Mouse (Mus musculus): ENCODE measurements around the gene Slc27a5.

Gene Slc27a5

GRCm38 (mm10) chr7:12998053-12998452 is at the start of gene Slc27a5:
Slc27a5 (minus strand) TSS chr7:12998192.
- H3K4me3 ChIP-seq (replicated peaks; ENCODE audit: low read length), result no peak within 1 kb of the TSS
- no peaks in the 10 kb centered on the region for H3K9me3 ChIP-seq (ENCODE audit: low read length)
- TF ChIP-seq NANOG (IDR thresholded peaks at IDR 0.05; ENCODE audit: borderline replicate concordance, low read length) (no peak), CTCF (conservative IDR thresholded peaks at IDR 0.05; ENCODE audit: low read length) (no peak), POU5F1 (IDR thresholded peaks at IDR 0.05; ENCODE audit: borderline replicate concordance, low read length) (no peak)
- no peaks in the 10 kb centered on the region for H3K27me3 ChIP-seq (ENCODE audit: insufficient read depth, low read length)
- no peaks in the 10 kb centered on the region; the same call in 1 of the 2 replicates for H3K36me3 ChIP-seq (ENCODE audit: insufficient read depth, low read length)
- H3K4me1 ChIP-seq (replicated peaks; ENCODE audit: low read depth, low read length), result peaks cover 11% of the 10 kb centered on the region

GRCm38 (mm10) chr7:13046084-13046483 is 48.1 kb upstream of the Slc27a5 start:
- H3K9me3 ChIP-seq (ENCODE audit: low read length), result no peaks in the 10 kb centered on the region
- TF ChIP-seq CTCF (conservative IDR thresholded peaks at IDR 0.05; ENCODE audit: low read length) (peak; percentile 74), POU5F1 (IDR thresholded peaks at IDR 0.05; ENCODE audit: borderline replicate concordance, low read length) (no peak)
- H3K27me3 ChIP-seq (ENCODE audit: insufficient read depth, low read length), result peaks cover 28% of the 10 kb centered on the region
- H3K4me1 ChIP-seq (replicated peaks; ENCODE audit: low read depth, low read length), result peaks cover 34% of the 10 kb centered on the region
- H3K36me3 ChIP-seq (ENCODE audit: insufficient read depth, low read length), result peaks cover 6% of the 10 kb centered on the region; the same call in 1 of the 2 replicates
- no peak overlapping the region for H3K4me3 ChIP-seq (replicated peaks; ENCODE audit: low read length)

DNA sequence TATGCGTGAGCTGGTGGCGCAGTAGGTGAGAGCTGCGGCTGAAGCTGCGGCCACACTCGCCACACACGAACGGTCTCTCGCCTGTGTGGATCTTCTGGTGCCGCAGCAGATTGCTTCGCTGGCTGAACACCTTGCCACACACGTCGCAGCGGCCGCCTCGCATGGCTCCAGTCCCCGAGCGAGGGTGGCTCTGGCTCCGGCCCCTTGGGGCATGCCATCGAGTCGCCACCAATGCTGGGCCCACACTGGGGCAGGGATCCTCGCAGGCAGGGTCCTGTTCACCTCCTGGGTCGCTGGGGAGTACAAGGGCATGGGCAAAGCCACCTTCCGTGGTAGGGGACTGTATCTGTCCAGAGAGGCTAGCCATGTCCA is 46.2 kb upstream of the Slc27a5 start:
- TF ChIP-seq NANOG (IDR thresholded peaks at IDR 0.05; ENCODE audit: borderline replicate concordance, low read length), result no peak
- TF ChIP-seq CTCF (conservative IDR thresholded peaks at IDR 0.05; ENCODE audit: low read length), result no peak
- no peak for TF ChIP-seq POU5F1 (IDR thresholded peaks at IDR 0.05; ENCODE audit: borderline replicate concordance, low read length)
- Histone ChIP-seq H3K36me3 (ENCODE audit: insufficient read depth, low read length) (peaks cover 15% of the 10 kb centered on the region), H3K4me1 (replicated peaks; ENCODE audit: low read depth, low read length) (peaks cover 52% of the 10 kb centered on the region), H3K9me3 (ENCODE audit: low read length) (no peaks in the 10 kb centered on the region), H3K4me3 (replicated peaks; ENCODE audit: low read length) (peak overlapping the region; percentile 83), H3K27me3 (ENCODE audit: insufficient read depth, low read length) (peaks cover 28% of the 10 kb centered on the region)

DNA sequence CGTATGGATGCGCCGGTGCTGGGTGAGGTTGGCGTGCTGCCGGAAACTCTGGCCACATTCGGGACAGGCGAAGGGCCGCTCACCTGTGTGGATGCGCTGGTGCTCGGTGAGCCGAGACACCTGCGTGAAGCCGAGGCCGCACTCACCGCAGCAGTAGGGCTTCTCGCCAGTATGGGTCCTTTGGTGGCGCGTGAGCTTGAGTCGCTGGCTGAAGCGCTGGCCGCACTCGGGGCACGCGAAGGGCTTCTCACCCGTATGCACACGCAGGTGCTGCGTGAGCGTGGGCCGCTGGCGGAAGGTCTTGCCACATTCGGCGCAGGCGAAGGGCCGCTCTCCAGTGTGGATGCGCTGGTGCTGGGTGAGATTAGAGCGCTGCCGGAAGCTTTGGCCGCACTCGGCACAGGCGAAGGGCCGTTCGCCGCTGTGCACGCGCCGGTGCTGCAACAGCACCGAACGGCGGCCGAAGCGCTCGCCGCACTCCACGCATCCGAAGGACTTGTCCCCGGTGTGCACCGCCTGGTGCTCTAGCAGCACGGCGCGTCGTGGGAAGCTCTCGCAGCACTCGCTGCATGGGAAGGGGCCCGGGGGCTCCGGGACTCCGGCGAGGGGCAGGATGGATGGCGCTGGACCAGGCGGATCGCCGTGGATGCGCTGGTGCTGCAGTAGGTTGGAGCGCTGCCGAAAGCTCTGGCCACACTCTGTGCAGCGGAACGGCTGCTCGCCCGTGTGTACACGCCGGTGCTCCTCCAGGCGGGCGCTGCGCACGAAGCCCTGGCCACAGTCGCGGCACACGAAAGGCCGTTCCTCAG is 45.7 kb upstream of the Slc27a5 start:
- H3K4me3 ChIP-seq (replicated peaks; ENCODE audit: low read length), result peak overlapping the region; percentile 83
- TF ChIP-seq CTCF (conservative IDR thresholded peaks at IDR 0.05; ENCODE audit: low read length), result no peak
- no peak for TF ChIP-seq NANOG (IDR thresholded peaks at IDR 0.05; ENCODE audit: borderline replicate concordance, low read length)
- H3K9me3 ChIP-seq (ENCODE audit: low read length), result no peaks in the 10 kb centered on the region
- peaks cover 58% of the 10 kb centered on the region for H3K4me1 ChIP-seq (replicated peaks; ENCODE audit: low read depth, low read length)
- H3K36me3 ChIP-seq (ENCODE audit: insufficient read depth, low read length), result peaks cover 15% of the 10 kb centered on the region
- peaks cover 28% of the 10 kb centered on the region for H3K27me3 ChIP-seq (ENCODE audit: insufficient read depth, low read length)

DNA sequence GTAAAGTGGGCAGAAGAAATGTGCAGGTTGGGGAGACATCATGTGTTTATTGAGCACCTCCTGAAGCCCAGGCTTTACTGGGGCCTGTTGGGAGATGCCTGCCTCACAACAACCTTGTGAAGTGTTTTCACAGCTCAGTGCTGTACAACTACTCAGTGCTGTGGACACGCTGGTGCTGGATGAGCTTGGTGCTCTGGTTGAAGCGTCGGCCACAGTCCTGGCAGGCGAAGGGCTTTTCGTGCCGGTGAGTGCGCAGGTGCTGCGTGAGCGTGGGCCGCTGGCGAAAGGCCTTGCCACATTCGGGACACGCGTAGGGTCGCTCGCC is 45.1 kb upstream of the Slc27a5 start:
- Histone ChIP-seq H3K4me1 (replicated peaks; ENCODE audit: low read depth, low read length) (peaks cover 59% of the 10 kb centered on the region), H3K27me3 (ENCODE audit: insufficient read depth, low read length) (peaks cover 28% of the 10 kb centered on the region), H3K36me3 (ENCODE audit: insufficient read depth, low read length) (peaks cover 15% of the 10 kb centered on the region), H3K4me3 (replicated peaks; ENCODE audit: low read length) (peak overlapping the region; percentile 83), H3K9me3 (ENCODE audit: low read length) (no peaks in the 10 kb centered on the region)
- TF ChIP-seq CTCF (conservative IDR thresholded peaks at IDR 0.05; ENCODE audit: low read length) (no peak), NANOG (IDR thresholded peaks at IDR 0.05; ENCODE audit: borderline replicate concordance, low read length) (no peak), POU5F1 (IDR thresholded peaks at IDR 0.05; ENCODE audit: borderline replicate concordance, low read length) (no peak)

- H3K4me3 ChIP-seq (replicated peaks; ENCODE audit: low read length), result no peak overlapping the region
- H3K9me3 ChIP-seq (ENCODE audit: low read length), result no peaks in the 10 kb centered on the region
- peaks cover 28% of the 10 kb centered on the region for H3K27me3 ChIP-seq (ENCODE audit: insufficient read depth, low read length)
- no peak for TF ChIP-seq NANOG (IDR thresholded peaks at IDR 0.05; ENCODE audit: borderline replicate concordance, low read length)
- TF ChIP-seq POU5F1 (IDR thresholded peaks at IDR 0.05; ENCODE audit: borderline replicate concordance, low read length), result no peak
- TF ChIP-seq CTCF (conservative IDR thresholded peaks at IDR 0.05; ENCODE audit: low read length), result no peak
- peaks cover 15% of the 10 kb centered on the region for H3K36me3 ChIP-seq (ENCODE audit: insufficient read depth, low read length)
- peaks cover 59% of the 10 kb centered on the region for H3K4me1 ChIP-seq (replicated peaks; ENCODE audit: low read depth, low read length)
Measured at GRCm38 (mm10) chr7:13042511-13042910, 44.5 kb upstream of the Slc27a5 start.

DNA sequence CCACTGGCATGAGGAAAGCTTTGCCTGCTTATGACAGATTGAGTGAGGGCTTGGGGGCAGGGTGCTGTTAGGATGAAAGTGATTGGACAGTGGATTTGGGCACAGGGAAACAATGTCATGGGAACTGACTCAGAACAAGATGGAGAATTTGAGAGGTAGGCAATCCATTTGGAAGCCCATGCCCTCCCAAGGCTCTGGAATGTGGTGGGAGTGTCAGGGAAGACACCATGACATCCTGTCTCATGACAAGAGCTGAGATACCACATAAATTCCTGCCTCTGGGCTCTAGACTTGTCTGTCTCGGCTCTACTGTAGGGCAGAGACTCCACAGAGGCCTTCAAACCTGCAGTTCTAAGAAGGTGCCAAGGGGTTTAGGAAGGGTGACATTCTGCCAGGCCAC is 43.3 kb upstream of the Slc27a5 start:
- TF ChIP-seq CTCF (conservative IDR thresholded peaks at IDR 0.05; ENCODE audit: low read length) (no peak), NANOG (IDR thresholded peaks at IDR 0.05; ENCODE audit: borderline replicate concordance, low read length) (no peak), POU5F1 (IDR thresholded peaks at IDR 0.05; ENCODE audit: borderline replicate concordance, low read length) (no peak)
- H3K36me3 ChIP-seq (ENCODE audit: insufficient read depth, low read length), result peaks cover 24% of the 10 kb centered on the region
- H3K4me3 ChIP-seq (replicated peaks; ENCODE audit: low read length), result no peak overlapping the region
- H3K4me1 ChIP-seq (replicated peaks; ENCODE audit: low read depth, low read length), result peaks cover 68% of the 10 kb centered on the region
- H3K9me3 ChIP-seq (ENCODE audit: low read length), result no peaks in the 10 kb centered on the region
- H3K27me3 ChIP-seq (ENCODE audit: insufficient read depth, low read length), result peaks cover 28% of the 10 kb centered on the region

GRCm38 (mm10) chr7:13039181-13039580 is 41.2 kb upstream of the Slc27a5 start:
- H3K4me1 ChIP-seq (replicated peaks; ENCODE audit: low read depth, low read length), result peaks cover 74% of the 10 kb centered on the region
- peak overlapping the region; percentile 89 for H3K4me3 ChIP-seq (replicated peaks; ENCODE audit: low read length)
- H3K9me3 ChIP-seq (ENCODE audit: low read length), result no peaks in the 10 kb centered on the region
- H3K36me3 ChIP-seq (ENCODE audit: insufficient read depth, low read length), result peaks cover 39% of the 10 kb centered on the region
- peaks cover 15% of the 10 kb centered on the region for H3K27me3 ChIP-seq (ENCODE audit: insufficient read depth, low read length)
- TF ChIP-seq NANOG (IDR thresholded peaks at IDR 0.05; ENCODE audit: borderline replicate concordance, low read length), result no peak
- TF ChIP-seq POU5F1 (IDR thresholded peaks at IDR 0.05; ENCODE audit: borderline replicate concordance, low read length), result no peak
- TF ChIP-seq CTCF (conservative IDR thresholded peaks at IDR 0.05; ENCODE audit: low read length), result no peak

All from E14TG2a.4 (cell line).